Mouse (Mus musculus): ENCODE measurements around the gene Mc3r. TPM values are rescaled to one million over a fixed set of nuclear protein-coding genes. Genes with fewer than 3 reads are reported as not detected.
A peak's percentile ranks its signal among the peaks of the same experiment; 100 is the strongest.

Gene Mc3r
- not detected in 2 replicates for total RNA-seq (2014; rRNA removed; ENCODE audit: low replicate concordance)
- not detected in 2 replicates for polyA plus RNA-seq (2015; fragmentation: Nextera tagmentation; extraction: Ambion mirVana)

DNA sequence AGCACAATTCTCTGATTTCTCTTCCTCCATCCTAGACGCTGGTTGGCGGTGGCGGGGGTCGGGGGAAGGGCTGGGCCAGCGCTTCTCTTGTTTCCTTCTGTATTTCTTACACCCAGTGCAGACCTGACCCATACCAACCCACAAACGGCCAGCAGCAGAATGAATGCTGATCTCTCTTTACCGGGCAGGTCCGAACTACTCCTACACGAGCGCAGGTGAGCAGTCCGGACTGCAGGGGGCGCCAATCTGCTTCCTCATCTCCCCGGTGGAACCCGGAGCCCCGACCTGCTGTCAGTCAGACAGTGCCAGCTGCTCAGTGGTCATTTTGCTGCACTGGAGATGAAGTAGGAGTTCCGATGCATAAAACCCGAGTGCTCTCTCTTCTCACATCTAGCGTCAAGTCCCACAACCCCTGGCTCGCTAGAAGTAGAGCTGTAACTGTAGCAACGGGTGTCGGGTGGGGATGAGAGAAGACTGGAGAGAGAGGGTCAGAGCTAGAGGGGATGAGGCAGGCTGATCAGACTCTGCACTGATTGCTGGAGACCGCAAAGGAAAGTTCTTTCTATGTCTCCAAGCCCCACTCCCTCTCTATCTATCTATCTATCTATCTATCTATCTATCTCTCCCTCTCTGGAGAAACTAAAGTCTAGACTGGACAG lies at the start of gene Mc3r:
Mc3r (plus strand) TSS at position 387 of the 659 bp plus-strand sequence.
- 11% methylated on average over 22 of the region's 22 CpGs for WGBS
- H3K4me1 ChIP-seq (ENCODE audit: control insufficient read depth, insufficient read depth), result no peaks in the 10 kb centered on the region
- H3K4me2 ChIP-seq (ENCODE audit: low read depth, low read length), result no peak within 1 kb of the TSS
- no peaks in the 10 kb centered on the region for H3K9me3 ChIP-seq (replicated peaks; ENCODE audit: control insufficient read depth, low read length)
- no peak for DNase-seq (ENCODE audit: low spot score)
- no peak within 1 kb of the TSS for H3K9ac ChIP-seq (replicated peaks; ENCODE audit: low read depth, low read length)
- no peak for ATAC-seq (ENCODE audit: insufficient read depth, low read depth)
- H3K4me3 ChIP-seq (ENCODE audit: low read depth, low read length), result no peak within 1 kb of the TSS
- H3K27ac ChIP-seq (ENCODE audit: low read depth), result no peak within 1 kb of the TSS
- TF ChIP-seq EP300 (IDR thresholded peaks at IDR 0.05; ENCODE audit: low read depth) (no peak), CTCF (IDR thresholded peaks at IDR 0.05; ENCODE audit: low read depth) (peak; percentile 23; the same call in 1 of the 2 replicates)
- H3K27me3 ChIP-seq (ENCODE audit: control insufficient read depth, insufficient read depth, low read length), result peaks cover 33% of the 10 kb centered on the region
- H3K36me3 ChIP-seq (replicated peaks; ENCODE audit: control insufficient read depth, insufficient read depth, low read length), result no peaks in the 10 kb centered on the region

DNA sequence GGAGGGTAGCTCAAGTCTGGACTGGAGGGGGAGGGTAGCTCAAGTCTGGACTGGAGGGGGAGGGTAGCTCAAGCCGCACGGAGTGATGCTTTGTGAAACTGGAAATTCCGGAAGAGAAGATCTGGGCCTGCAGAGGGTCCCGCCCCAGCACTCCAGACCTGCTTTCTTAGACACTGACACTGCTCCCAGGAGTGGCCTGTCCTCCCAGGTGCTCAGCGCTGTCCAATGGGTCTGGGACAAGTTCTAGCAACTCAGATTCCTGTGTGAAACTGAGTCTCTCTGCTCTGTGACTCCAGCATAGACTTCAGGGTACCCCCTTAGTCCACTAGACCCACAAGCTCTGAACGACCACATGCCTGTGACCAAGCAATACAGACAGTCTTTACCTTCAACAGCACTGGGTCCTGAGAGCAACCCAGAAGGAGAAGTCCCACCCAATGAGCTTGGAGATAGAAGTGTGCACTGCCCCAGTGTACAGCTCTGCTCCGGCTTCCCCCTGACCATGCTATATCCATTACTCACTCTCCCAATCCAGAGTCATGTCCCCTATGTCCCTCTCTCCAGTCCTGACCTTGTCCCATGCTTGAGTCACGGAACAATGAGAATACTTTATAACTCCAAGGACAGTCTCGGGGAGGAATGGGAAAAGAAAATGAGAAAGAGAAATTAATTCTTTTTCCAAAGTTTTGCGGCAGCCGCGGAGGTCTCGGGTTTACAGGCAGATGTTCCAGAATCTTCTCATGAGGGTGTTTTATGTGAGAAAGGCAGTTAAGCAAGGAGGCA lies 46.1 kb upstream of the Mc3r start:
- ATAC-seq (ENCODE audit: insufficient read depth, low read depth), result no peak
- Histone ChIP-seq H3K36me3 (replicated peaks; ENCODE audit: control insufficient read depth, insufficient read depth, low read length) (no peaks in the 10 kb centered on the region), H3K4me2 (ENCODE audit: low read depth, low read length) (no peak overlapping the region), H3K27me3 (ENCODE audit: control insufficient read depth, insufficient read depth, low read length) (no peaks in the 10 kb centered on the region), H3K4me1 (ENCODE audit: control insufficient read depth, insufficient read depth) (no peaks in the 10 kb centered on the region), H3K27ac (ENCODE audit: low read depth) (no peak overlapping the region), H3K9me3 (replicated peaks; ENCODE audit: control insufficient read depth, low read length) (no peaks in the 10 kb centered on the region), H3K4me3 (ENCODE audit: low read depth, low read length) (no peak overlapping the region), H3K9ac (replicated peaks; ENCODE audit: low read depth, low read length) (no peak overlapping the region)
- TF ChIP-seq CTCF (IDR thresholded peaks at IDR 0.05; ENCODE audit: low read depth) (no peak), EP300 (IDR thresholded peaks at IDR 0.05; ENCODE audit: low read depth) (no peak)
- 77% methylated on average over 13 of the region's 13 CpGs for WGBS
- no peak for DNase-seq (ENCODE audit: low spot score)

DNA sequence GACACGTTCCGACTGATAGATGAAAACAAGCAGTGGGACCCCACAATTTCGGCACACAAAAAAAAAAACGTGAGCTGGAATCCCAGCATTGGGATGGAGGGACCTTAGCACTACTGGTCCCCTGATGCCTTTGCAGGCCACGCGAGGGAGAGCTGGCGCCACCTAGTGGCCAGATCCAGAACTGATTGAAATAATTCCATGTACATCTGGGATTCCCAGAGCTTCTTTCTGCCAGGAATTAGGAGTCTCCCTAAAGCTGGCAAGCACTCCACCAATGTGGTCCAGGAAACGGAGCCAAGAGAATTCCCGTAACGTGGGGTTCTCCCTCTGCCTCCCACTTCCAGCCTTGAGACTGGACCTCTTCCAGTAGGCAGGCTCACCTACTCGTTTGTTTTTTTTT lies 41.3 kb upstream of the Mc3r start:
- no peak overlapping the region for H3K4me2 ChIP-seq (ENCODE audit: low read depth, low read length)
- H3K4me3 ChIP-seq (ENCODE audit: low read depth, low read length), result no peak overlapping the region
- no peaks in the 10 kb centered on the region for H3K4me1 ChIP-seq (ENCODE audit: control insufficient read depth, insufficient read depth)
- DNase-seq (ENCODE audit: low spot score) (peak; percentile 62), ATAC-seq (ENCODE audit: insufficient read depth, low read depth) (no peak)
- TF ChIP-seq EP300 (IDR thresholded peaks at IDR 0.05; ENCODE audit: low read depth), result no peak
- peak; percentile 91 for TF ChIP-seq CTCF (IDR thresholded peaks at IDR 0.05; ENCODE audit: low read depth)
- no peaks in the 10 kb centered on the region for H3K36me3 ChIP-seq (replicated peaks; ENCODE audit: control insufficient read depth, insufficient read depth, low read length)
- 9% methylated on average over 11 of the region's 11 CpGs for WGBS
- H3K9ac ChIP-seq (replicated peaks; ENCODE audit: low read depth, low read length), result no peak overlapping the region
- H3K9me3 ChIP-seq (replicated peaks; ENCODE audit: control insufficient read depth, low read length), result no peaks in the 10 kb centered on the region
- no peak overlapping the region for H3K27ac ChIP-seq (ENCODE audit: low read depth)
- H3K27me3 ChIP-seq (ENCODE audit: control insufficient read depth, insufficient read depth, low read length), result no peaks in the 10 kb centered on the region

DNA sequence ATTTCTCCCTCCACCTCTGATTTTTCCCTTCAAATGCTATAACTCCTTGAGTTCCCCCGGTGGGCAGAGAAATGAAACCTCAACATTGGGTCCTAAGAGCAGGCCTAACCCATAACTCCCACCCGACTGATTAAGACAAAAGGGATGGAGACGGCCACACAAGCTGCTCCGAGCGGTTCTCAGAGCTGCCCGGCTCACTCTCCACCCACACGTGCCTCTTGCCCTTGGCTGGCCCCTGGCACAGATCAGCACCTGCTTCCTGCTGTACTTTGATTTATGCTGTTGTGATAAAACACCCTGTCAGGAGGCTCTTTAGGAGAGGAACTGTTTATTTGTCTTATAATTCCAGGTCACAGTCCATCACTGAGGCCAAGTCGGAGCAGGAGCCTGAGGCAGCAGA lies 34.8 kb upstream of the Mc3r start:
- no peaks in the 10 kb centered on the region for H3K36me3 ChIP-seq (replicated peaks; ENCODE audit: control insufficient read depth, insufficient read depth, low read length)
- TF ChIP-seq CTCF (IDR thresholded peaks at IDR 0.05; ENCODE audit: low read depth) (no peak), EP300 (IDR thresholded peaks at IDR 0.05; ENCODE audit: low read depth) (no peak)
- H3K9me3 ChIP-seq (replicated peaks; ENCODE audit: control insufficient read depth, low read length), result no peaks in the 10 kb centered on the region
- no peak for DNase-seq (ENCODE audit: low spot score)
- ATAC-seq (ENCODE audit: insufficient read depth, low read depth), result no peak
- no peak overlapping the region for H3K27ac ChIP-seq (ENCODE audit: low read depth)
- no peak overlapping the region for H3K4me2 ChIP-seq (ENCODE audit: low read depth, low read length)
- no peaks in the 10 kb centered on the region for H3K27me3 ChIP-seq (ENCODE audit: control insufficient read depth, insufficient read depth, low read length)
- H3K4me1 ChIP-seq (ENCODE audit: control insufficient read depth, insufficient read depth), result no peaks in the 10 kb centered on the region
- 60% methylated on average over 8 of the region's 8 CpGs for WGBS
- H3K9ac ChIP-seq (replicated peaks; ENCODE audit: low read depth, low read length), result no peak overlapping the region
- no peak overlapping the region for H3K4me3 ChIP-seq (ENCODE audit: low read depth, low read length)

DNA sequence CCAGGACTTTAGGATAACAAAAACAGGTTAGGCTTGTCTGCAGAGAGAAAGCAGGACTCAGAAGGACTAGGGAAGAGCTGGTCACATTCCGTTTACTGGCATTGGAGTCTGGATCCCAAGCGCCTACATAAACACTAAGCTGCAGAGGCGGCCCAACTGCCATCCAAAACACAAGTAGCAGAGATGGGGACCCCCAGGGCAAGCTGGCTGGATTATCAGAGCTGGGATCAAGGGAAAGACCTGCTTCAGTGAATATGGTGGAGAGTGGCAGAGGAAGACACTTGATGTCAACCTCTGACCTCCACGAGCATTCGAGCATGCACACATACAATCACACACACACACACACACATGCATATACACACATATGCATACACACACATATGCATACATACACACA lies 34.0 kb upstream of the Mc3r start:
- H3K4me1 ChIP-seq (ENCODE audit: control insufficient read depth, insufficient read depth), result no peaks in the 10 kb centered on the region
- no peak for ATAC-seq (ENCODE audit: insufficient read depth, low read depth)
- no peaks in the 10 kb centered on the region for H3K9me3 ChIP-seq (replicated peaks; ENCODE audit: control insufficient read depth, low read length)
- no peaks in the 10 kb centered on the region for H3K27me3 ChIP-seq (ENCODE audit: control insufficient read depth, insufficient read depth, low read length)
- TF ChIP-seq EP300 (IDR thresholded peaks at IDR 0.05; ENCODE audit: low read depth), result no peak
- TF ChIP-seq CTCF (IDR thresholded peaks at IDR 0.05; ENCODE audit: low read depth), result no peak
- H3K9ac ChIP-seq (replicated peaks; ENCODE audit: low read depth, low read length), result no peak overlapping the region
- H3K36me3 ChIP-seq (replicated peaks; ENCODE audit: control insufficient read depth, insufficient read depth, low read length), result no peaks in the 10 kb centered on the region
- no peak overlapping the region for H3K27ac ChIP-seq (ENCODE audit: low read depth)
- DNase-seq (ENCODE audit: low spot score), result no peak
- no peak overlapping the region for H3K4me2 ChIP-seq (ENCODE audit: low read depth, low read length)
- no peak overlapping the region for H3K4me3 ChIP-seq (ENCODE audit: low read depth, low read length)
- 88% methylated on average over 5 of the region's 5 CpGs for WGBS
